27 mouse cellular contexts compared by ENCODE assay signal in the genomic region with DNA sequence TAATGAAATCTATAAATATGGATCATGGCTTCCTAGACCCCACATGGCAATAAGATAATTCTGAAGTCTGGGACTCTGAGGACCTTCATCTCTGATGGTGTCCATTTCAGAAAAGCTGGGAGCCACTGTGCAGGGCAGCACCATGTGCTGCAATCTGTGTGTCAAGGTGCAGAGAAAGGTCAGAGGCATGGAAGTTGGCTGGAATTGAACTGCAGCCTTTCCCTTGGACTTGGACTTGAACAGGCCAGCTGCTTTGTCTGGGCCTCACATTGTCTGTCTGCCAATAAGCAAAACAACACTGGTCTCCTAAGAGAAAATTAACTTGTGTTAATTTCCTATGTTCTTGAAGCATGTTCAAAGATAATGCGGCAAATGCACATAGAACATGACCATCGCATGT.
"Had no signal": no experiment of that assay in that cellular context is flagged by ENCODE, and none has a peak within 500 bp of the region (broad histone marks: within the 10 kb centered on the region; RNA-seq: fewer than 3 reads in every experiment).

No protein-coding gene starts in this region.

- H3K9ac ChIP-seq: embryonic facial prominence, embryonic 12.5 days; embryonic facial prominence, embryonic 13.5 days; embryonic facial prominence, embryonic 15.5 days; forebrain, embryonic 12.5 days; forebrain, embryonic 13.5 days; forebrain, embryonic 15.5 days; forebrain, postnatal 0 days had no signal

- DNase-seq: cerebellum, adult 2 months; cerebellum, adult 8-10 months; cerebellum, adult 9-10 months; cerebellum, adult 9-11 months; cerebellum, postnatal 14 days; cerebellum, postnatal 25 days; cerebellum, postnatal 36 days; embryo, embryonic 11 days; forebrain, postnatal 0 days; gastrocnemius, adult 2 months; gastrocnemius, postnatal 10 days; gastrocnemius, postnatal 14 days; gastrocnemius, postnatal 25 days; gastrocnemius, postnatal 36 days; heart, adult 18-20 months; heart, adult 2 months had no signal

- H3K9me3 ChIP-seq: embryonic facial prominence, embryonic 10.5 days; embryonic facial prominence, embryonic 12.5 days; embryonic facial prominence, embryonic 13.5 days; embryonic facial prominence, embryonic 15.5 days; forebrain, embryonic 10.5 days; forebrain, embryonic 12.5 days; forebrain, embryonic 13.5 days; forebrain, embryonic 15.5 days had no signal

- H3K36me3 ChIP-seq: embryonic facial prominence, embryonic 10.5 days; embryonic facial prominence, embryonic 12.5 days; embryonic facial prominence, embryonic 13.5 days; embryonic facial prominence, embryonic 15.5 days; forebrain, embryonic 10.5 days; forebrain, embryonic 12.5 days; forebrain, embryonic 15.5 days had no signal

- H3K27ac ChIP-seq: embryonic facial prominence, embryonic 10.5 days; embryonic facial prominence, embryonic 12.5 days; embryonic facial prominence, embryonic 13.5 days; embryonic facial prominence, embryonic 15.5 days; forebrain, embryonic 10.5 days; forebrain, embryonic 12.5 days; forebrain, embryonic 13.5 days; forebrain, embryonic 15.5 days; gastrocnemius, adult 2 months; heart, adult 2 months had no signal

- ATAC-seq: forebrain, embryonic 13.5 days; forebrain, embryonic 14.5 days; forebrain, embryonic 15.5 days; forebrain, embryonic 16.5 days; forebrain, postnatal 0 days had no signal

- H3K4me2 ChIP-seq: embryonic facial prominence, embryonic 12.5 days; embryonic facial prominence, embryonic 13.5 days; embryonic facial prominence, embryonic 15.5 days; forebrain, embryonic 12.5 days; forebrain, embryonic 13.5 days; forebrain, embryonic 15.5 days had no signal

- H3K4me3 ChIP-seq: embryonic facial prominence, embryonic 10.5 days; embryonic facial prominence, embryonic 12.5 days; embryonic facial prominence, embryonic 13.5 days; embryonic facial prominence, embryonic 15.5 days; erythroblast, embryonic 14.5 days; forebrain, embryonic 10.5 days; forebrain, embryonic 12.5 days; forebrain, embryonic 13.5 days; forebrain, embryonic 15.5 days; gastrocnemius, adult 2 months; heart, adult 2 months had no signal

- H3K27me3 ChIP-seq: embryonic facial prominence, embryonic 12.5 days; forebrain, embryonic 12.5 days; forebrain, embryonic 13.5 days; forebrain, embryonic 15.5 days had no signal
